Mouse (Mus musculus) lung, postnatal 36 days (tissue): ENCODE data around the gene Mcat.
"Not testable (repeated sequence)": the region's sequence is repeated elsewhere in the genome, so short reads cannot be mapped to it uniquely, and the experiment has no call there.

Source experiments
- DNase-seq: peaks from one replicate; pipeline ENCODE4 v3.0.0; 2022; ENCODE audit warnings: mixed read lengths

Mcat gene

GRCm38 (mm10) chr15:83534960-83535889, 28.4 kb downstream of the Mcat start:
- DNase-seq: peak; percentile 74

GRCm38 (mm10) chr15:83532606-83533005, 31.0 kb downstream of the Mcat start:
- DNase-seq: no peak

GRCm38 (mm10) chr15:83531961-83532469, 31.6 kb downstream of the Mcat start:
- DNase-seq: no peak

DNA sequence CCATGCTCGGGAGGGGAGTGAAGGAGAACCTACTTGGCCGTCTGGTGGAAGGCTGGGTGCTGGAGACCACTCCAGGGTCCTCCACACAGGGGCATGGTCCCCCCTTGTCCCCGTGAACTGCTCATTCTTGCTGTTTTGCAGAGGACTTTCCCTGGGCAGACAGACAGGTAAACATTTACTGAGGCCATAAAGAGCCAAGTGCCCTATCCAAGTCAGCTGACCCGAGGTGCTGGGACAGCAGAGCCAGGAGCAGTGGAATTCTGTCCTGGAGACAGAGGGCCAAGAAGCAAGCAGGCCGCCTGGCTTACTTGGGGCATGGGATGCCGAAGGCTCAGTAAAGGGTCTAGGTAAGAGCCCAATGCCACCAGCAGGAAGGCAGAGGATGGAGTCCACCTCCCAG, 32.9 kb downstream of the Mcat start:
- DNase-seq: peak; percentile 53

DNA sequence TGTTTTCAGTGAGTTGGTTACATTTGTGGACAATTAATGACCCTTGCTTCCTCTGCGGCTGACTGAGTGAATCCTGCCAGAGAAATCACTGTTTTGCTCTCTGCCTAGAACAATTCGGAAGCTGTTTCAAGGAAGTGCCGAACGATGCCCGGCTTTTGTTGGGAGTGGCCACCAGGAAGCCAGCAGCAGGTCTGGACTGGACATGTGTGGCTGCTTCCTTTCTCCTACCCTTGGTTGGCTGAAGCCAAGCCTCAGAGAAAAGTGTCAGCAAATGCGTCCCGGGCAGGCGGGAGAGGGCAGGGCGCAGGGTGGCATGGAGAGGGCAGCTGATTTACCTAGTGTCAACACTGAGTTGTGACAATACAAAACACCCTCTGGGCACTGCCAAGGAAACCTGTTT, 33.4 kb downstream of the Mcat start:
- peak; percentile 86 for DNase-seq

GRCm38 (mm10) chr15:83529765-83530164, 33.8 kb downstream of the Mcat start:
- DNase-seq: peak; percentile 79

DNA sequence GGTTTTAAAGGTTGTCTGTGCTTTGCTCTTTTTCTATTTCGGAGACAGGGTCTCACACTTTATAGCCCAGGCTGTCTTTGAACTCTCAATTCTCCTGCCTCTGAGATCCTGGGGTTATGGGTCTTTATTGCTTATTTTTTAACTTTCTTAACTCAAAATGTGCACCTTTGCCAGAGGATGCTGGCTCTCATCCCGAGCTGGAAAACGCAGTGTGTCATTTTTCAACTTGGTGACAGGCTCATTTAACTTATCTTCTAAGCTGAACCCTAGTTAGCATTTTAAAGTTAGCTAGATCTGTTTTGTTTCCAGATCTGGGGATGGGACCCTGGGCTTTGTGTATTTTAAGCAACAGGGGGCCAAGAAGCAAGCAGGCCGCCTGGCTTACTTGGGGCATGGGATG, 34.7 kb downstream of the Mcat start:
- DNase-seq: no peak

DNA sequence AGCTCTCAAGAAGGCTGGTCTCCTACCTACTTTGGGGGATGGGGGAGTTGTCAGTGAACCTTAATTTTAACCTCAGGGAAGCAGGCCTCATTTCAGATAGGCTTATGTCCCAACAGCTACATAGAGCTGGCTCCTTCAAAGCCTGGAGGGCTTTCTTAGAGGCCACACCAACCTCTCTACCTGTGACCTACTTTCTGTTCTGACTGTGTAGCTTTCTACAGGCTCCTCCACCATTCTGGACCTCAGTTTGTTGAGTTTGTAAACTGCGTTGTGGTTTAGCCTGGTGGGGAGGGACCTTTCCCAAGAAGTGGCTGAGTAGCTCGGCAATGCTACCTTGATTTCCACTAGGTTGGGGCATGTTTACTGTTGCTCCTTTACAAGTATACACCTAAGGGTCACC, 35.8 kb downstream of the Mcat start:
- DNase-seq: peak; percentile 37

GRCm38 (mm10) chr15:83527092-83527437, 36.5 kb downstream of the Mcat start:
- DNase-seq: no peak

GRCm38 (mm10) chr15:83526424-83527091, 37.0 kb downstream of the Mcat start, which contains the start of gene Bik:
TSS of gene Bik (plus strand) at chr15:83526862.
- peak; percentile 76 for DNase-seq

DNA sequence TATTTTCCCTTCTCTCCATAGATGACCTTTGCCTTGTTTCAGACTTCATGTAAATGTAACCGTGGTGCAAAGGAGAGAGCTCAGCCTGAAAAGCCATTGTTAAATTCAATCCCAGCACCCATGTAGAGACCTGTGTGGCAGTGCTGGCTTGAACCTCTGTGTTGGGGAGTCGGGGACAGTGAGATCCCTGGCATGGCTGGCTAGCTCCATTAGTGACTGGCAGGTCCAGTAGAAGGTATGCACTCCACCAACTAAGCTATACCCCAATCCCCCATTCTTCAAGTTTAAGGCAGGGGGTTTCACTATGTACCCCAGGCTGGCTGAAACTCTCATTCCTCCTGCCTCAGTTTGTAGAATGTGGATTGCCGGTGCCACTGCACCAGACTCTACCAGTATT, 39.3 kb downstream of the Mcat start:
- no peak for DNase-seq

- DNase-seq: no peak
Measured at GRCm38 (mm10) chr15:83523638-83524332, 39.8 kb downstream of the Mcat start.

DNA sequence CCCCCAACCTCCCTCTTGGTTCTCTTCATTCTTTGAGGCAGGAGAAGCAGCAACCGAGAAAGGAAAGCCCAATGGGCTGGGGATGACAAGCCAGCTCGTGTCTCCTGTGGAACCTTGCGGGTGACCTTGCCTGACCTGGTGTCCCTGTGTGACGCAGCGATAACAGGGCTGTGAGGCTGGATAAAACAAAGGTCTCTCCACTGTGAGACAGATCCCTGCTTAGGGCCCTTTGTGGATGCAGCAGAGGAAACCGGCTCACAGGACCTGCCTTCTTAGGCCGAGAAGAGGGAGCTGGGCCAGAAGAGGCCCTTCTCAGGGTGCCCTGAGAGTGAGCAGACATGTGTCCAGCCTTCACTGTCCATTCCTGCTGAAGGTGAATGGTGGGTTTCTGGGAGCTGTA, 40.4 kb downstream of the Mcat start:
- no peak for DNase-seq

GRCm38 (mm10) chr15:83520861-83521382, 42.7 kb downstream of the Mcat start:
- no peak for DNase-seq

DNA sequence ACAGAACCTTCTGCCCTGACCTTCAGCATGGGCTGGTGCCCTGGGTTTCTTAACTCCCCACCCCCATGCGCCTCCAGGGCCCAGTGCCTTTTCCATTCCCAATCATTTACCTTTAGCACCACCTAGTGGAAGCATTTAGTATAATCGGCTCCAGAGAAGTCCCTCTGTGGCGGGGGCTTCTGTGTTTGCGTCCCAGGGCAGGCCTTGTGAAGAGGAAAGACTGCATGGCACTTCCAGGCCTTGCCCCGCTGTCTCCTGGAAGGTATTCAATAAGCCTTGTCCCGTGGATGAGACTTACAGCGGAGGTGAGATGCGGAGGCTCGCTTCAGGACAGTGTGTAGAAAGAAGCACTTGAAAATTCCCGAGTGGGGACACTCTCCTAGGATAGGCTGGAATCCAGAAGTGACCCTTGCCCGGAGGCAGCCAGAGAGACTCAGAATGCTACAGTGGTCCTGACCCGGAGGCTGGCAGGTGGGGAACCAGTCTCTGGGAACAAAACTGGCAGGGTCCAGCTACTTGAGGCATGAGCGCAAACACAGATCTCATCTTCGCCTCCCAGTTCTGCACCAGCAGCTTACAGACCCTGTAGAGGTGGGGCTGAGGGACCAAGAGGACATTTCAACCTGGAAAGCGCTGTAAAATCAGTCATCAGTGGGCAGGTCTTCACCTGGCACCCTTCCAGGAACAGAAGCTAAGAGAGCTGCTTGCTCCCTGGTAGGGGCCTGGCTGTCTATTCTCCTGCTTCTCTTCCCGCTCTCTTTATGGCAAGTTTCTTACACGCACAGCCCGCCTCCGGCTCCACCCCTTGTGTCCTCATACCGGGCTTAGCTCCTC, 45.2 kb downstream of the Mcat start:
- peak; percentile 87 for DNase-seq

GRCm38 (mm10) chr15:83515018-83515417, 48.6 kb downstream of the Mcat start:
- no peak for DNase-seq

GRCm38 (mm10) chr15:83512489-83513281, 50.9 kb downstream of the Mcat start:
- DNase-seq: no peak

- peak; percentile 99 for DNase-seq
Measured at GRCm38 (mm10) chr15:83510805-83511405, 52.7 kb downstream of the Mcat start, which contains the start of gene Ttll1. TSS of gene Ttll1 (minus strand) at chr15:83510893.

DNA sequence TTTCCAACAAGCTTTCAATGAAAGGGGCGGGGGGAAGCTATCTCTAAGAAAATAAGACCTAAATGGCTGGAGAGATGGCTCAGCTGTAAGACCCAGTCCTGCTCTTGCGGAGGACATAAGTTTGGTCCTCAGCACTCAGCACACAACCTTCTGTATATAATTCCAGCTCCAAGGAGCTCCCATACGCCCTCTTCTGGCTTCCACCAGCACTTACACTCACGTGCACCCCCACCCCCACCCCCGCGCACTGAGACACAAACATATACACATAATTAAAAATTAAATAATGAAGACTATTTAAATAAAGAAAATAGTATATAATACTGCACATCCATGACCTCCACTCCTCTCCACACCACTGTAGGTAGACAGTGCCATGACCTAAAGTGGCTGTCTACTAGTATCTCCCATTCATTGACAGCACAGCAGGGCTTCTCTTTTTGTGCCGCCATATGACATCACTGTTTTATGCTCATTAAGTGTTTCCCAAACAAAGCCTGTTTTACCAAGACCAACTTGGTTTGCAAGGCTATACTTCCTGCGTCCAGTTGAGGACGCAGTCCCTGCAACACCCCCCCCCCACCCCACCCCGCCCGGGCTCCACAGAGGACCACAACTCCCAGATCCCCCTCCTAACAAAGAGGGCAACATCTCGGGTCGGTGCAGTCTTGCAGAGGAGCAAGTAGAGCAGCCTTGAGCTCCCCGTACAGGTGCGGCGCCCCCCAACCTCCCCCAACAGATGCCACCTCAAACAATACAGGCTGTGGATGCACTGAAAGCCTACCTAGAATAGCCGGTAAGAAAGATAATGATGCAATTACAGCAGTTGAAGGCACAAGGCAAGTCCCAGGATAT, 53.4 kb downstream of the Mcat start:
- DNase-seq: no peak

DNA sequence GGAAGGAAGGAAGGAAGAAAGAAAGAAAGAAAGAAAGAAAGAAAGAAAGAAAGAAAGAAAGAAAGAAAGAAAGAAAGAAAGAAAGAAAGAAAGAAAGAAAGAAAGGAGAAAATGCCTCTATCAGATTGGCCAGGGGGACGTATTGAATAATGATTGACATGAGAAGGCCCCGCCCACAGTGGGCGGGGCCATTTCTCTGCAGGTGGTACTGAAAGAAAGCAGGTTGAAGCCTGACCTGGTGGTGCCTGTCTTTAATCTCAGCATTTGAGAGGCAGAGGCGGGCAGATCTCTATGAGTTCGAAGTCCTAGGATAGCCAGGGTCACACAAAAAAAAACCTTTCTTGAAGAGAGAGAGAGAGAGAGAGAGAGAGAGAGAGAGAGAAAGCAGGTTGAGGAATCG, 62.1 kb downstream of the Mcat start:
- DNase-seq: not testable (repeated sequence)
